Mouse (Mus musculus): ENCODE measurements around the gene Rexo4. TPM values are rescaled to one million over a fixed set of nuclear protein-coding genes. Genes with fewer than 3 reads are reported as not detected.

The Rexo4 gene
- polyA plus RNA-seq, 1 experiment = 22.8 TPM

DNA sequence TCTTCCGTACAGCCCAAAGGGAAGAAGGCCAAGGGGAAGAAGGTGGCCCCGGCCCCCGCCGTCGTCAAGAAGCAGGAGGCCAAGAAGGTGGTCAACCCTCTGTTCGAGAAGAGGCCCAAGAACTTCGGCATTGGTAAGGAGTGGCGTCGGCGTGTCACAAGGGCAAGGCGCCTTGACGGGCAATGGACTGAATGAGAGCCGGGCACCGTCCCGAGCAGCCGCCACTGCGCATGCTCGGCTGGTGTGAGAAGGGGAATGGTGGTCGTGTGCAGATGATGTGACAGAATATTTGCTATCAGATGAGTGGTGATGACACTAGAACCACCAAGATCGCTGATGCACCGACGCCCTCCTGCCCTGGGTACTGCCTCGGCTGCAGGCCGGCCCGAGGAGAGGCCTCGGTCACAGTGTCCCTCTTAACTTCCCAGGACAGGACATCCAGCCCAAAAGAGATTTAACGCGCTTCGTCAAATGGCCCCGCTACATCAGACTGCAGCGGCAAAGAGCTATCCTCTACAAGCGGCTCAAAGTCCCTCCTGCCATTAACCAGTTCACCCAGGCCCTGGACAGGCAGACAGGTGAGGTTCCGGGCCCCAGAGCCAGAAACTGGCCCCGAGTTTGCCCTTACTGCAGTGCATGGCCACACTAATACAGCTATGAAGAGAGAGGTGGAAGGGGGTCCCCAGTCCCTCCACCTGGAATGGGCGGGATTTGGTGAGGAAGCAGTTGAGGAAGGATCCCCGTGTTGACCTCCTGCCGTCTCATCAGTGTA lies 53.0 kb downstream of the Rexo4 start:
- Histone ChIP-seq H3K4me1 (ENCODE audit: control insufficient read depth, insufficient read depth, insufficient read length) (peaks cover 9% of the 10 kb centered on the region; the same call in 1 of the 2 replicates), H3K4me3 (ENCODE audit: extremely low read depth, insufficient read depth, insufficient read length) (peak overlapping the region; percentile 77), H3K36me3 (ENCODE audit: control insufficient read depth, insufficient read depth, low read length) (peaks cover 21% of the 10 kb centered on the region), H3K27ac (ENCODE audit: insufficient read depth, low read length) (peak overlapping the region; percentile 84), H3K27me3 (ENCODE audit: control insufficient read depth, insufficient read depth, low read length) (no peaks in the 10 kb centered on the region)
- DNase-seq (ENCODE audit: low read depth in 1 of 2, low spot score in 2 of 2) = peak in 1 of 2 experiments; percentile 41
- no peak for TF ChIP-seq CTCF (IDR thresholded peaks at IDR 0.05; ENCODE audit: extremely low read depth, insufficient read depth, insufficient read length, insufficient replicate concordance)
- no peak for TF ChIP-seq POLR2A (IDR thresholded peaks at IDR 0.05; ENCODE audit: low read depth, low read length)
- WGBS = 1% methylated on average over 37 of the region's 37 CpGs

DNA sequence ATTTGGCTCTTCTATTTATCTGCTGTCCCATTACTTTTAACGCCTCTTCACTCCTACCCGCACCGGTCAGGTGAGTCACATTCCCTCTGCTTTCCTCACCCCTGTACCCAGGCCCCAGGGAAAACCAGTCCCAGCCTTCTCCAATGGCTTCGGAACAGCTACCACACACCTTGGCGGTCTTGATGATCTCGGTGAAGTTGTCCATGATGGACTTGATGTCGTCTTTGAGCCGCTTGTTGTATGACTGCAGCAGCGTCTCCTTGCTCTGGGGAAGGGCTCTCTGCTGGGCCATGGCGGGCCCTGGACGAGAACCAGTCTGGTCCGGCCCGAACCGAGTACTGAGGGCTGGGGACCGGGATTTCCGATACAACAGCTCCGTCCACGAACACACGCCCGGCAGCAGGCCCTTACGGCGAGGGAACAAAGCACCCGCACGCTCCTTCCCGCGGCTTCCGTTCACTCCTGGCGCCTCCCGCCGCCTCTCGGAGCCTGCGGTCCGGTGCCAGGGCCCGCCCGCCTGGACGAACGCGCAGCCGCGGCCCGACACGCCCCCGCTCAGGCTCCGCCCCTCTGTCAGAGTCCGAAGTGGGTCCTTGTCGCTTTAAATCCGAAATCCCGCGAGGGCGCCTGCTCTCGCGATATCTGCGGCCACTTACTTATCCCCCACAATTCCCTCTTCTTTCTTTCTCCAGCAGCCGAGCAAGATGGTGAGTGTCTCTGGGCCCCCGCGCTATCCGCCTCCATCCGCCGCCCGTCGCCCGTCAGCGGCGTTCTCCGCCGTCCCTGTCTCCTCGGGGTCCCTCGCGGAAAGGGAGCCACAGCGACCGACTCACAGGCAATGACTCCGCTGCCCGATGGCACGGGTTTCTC lies 53.8 kb downstream of the Rexo4 start, which contains the start of the genes Med22 and Rpl7a:
Med22 (minus strand) TSS at position 554 of the 870 bp plus-strand sequence.
Rpl7a (plus strand) TSS at position 641 of the 870 bp plus-strand sequence.
- WGBS = under 1% methylated on average over 74 of the region's 74 CpGs
- DNase-seq (ENCODE audit: low read depth in 1 of 2, low spot score in 2 of 2) = peak; percentile 97 to 99
- H3K27ac ChIP-seq (ENCODE audit: insufficient read depth, low read length) = peak within 1 kb of the TSS; percentile 84
- peak within 1 kb of the TSS; percentile 77 for H3K4me3 ChIP-seq (ENCODE audit: extremely low read depth, insufficient read depth, insufficient read length)
- no peaks in the 10 kb centered on the region for H3K27me3 ChIP-seq (ENCODE audit: control insufficient read depth, insufficient read depth, low read length)
- H3K4me1 ChIP-seq (ENCODE audit: control insufficient read depth, insufficient read depth, insufficient read length) = peaks cover 6% of the 10 kb centered on the region; the same call in 1 of the 2 replicates
- H3K36me3 ChIP-seq (ENCODE audit: control insufficient read depth, insufficient read depth, low read length) = peaks cover 21% of the 10 kb centered on the region
- TF ChIP-seq CTCF (IDR thresholded peaks at IDR 0.05; ENCODE audit: extremely low read depth, insufficient read depth, insufficient read length, insufficient replicate concordance) (no peak), POLR2A (IDR thresholded peaks at IDR 0.05; ENCODE audit: low read depth, low read length) (peak; percentile 74)

- no peaks in the 10 kb centered on the region for H3K27me3 ChIP-seq (ENCODE audit: control insufficient read depth, insufficient read depth, low read length)
- no peak overlapping the region; the same call in 1 of the 2 replicates for H3K4me3 ChIP-seq (ENCODE audit: extremely low read depth, insufficient read depth, insufficient read length)
- peaks cover 4% of the 10 kb centered on the region; the same call in 1 of the 2 replicates for H3K4me1 ChIP-seq (ENCODE audit: control insufficient read depth, insufficient read depth, insufficient read length)
- no peak for TF ChIP-seq CTCF (IDR thresholded peaks at IDR 0.05; ENCODE audit: extremely low read depth, insufficient read depth, insufficient read length, insufficient replicate concordance)
- TF ChIP-seq POLR2A (IDR thresholded peaks at IDR 0.05; ENCODE audit: low read depth, low read length) = no peak
- no peak for DNase-seq (ENCODE audit: low read depth in 1 of 2, low spot score in 2 of 2)
- no peak overlapping the region for H3K27ac ChIP-seq (ENCODE audit: insufficient read depth, low read length)
- H3K36me3 ChIP-seq (ENCODE audit: control insufficient read depth, insufficient read depth, low read length) = peaks cover 21% of the 10 kb centered on the region
Measured at GRCm38 (mm10) chr2:26909387-26909784, 54.8 kb downstream of the Rexo4 start.

GRCm38 (mm10) chr2:26908710-26909386 lies 55.3 kb downstream of the Rexo4 start:
- no peak overlapping the region; the same call in 1 of the 2 replicates for H3K4me3 ChIP-seq (ENCODE audit: extremely low read depth, insufficient read depth, insufficient read length)
- no peaks in the 10 kb centered on the region for H3K27me3 ChIP-seq (ENCODE audit: control insufficient read depth, insufficient read depth, low read length)
- WGBS = 82% methylated on average over 18 of the region's 18 CpGs
- H3K27ac ChIP-seq (ENCODE audit: insufficient read depth, low read length) = no peak overlapping the region
- H3K4me1 ChIP-seq (ENCODE audit: control insufficient read depth, insufficient read depth, insufficient read length) = peaks cover 5% of the 10 kb centered on the region; the same call in 1 of the 2 replicates
- TF ChIP-seq CTCF (IDR thresholded peaks at IDR 0.05; ENCODE audit: extremely low read depth, insufficient read depth, insufficient read length, insufficient replicate concordance) (no peak), POLR2A (IDR thresholded peaks at IDR 0.05; ENCODE audit: low read depth, low read length) (no peak)
- no peak for DNase-seq (ENCODE audit: low read depth in 1 of 2, low spot score in 2 of 2)
- peaks cover 20% of the 10 kb centered on the region for H3K36me3 ChIP-seq (ENCODE audit: control insufficient read depth, insufficient read depth, low read length)

- Histone ChIP-seq H3K4me1 (ENCODE audit: control insufficient read depth, insufficient read depth, insufficient read length) (peaks cover 9% of the 10 kb centered on the region; the same call in 1 of the 2 replicates), H3K27me3 (ENCODE audit: control insufficient read depth, insufficient read depth, low read length) (no peaks in the 10 kb centered on the region), H3K36me3 (ENCODE audit: control insufficient read depth, insufficient read depth, low read length) (peaks cover 10% of the 10 kb centered on the region), H3K4me3 (ENCODE audit: extremely low read depth, insufficient read depth, insufficient read length) (no peak overlapping the region), H3K27ac (ENCODE audit: insufficient read depth, low read length) (no peak overlapping the region)
- peak; percentile 74; the same call in 1 of the 2 replicates for TF ChIP-seq CTCF (IDR thresholded peaks at IDR 0.05; ENCODE audit: extremely low read depth, insufficient read depth, insufficient read length, insufficient replicate concordance)
- no peak for TF ChIP-seq POLR2A (IDR thresholded peaks at IDR 0.05; ENCODE audit: low read depth, low read length)
- DNase-seq (ENCODE audit: low read depth in 1 of 2, low spot score in 2 of 2) = peak in 1 of 2 experiments; percentile 39
- 50% methylated on average over 4 of the region's 4 CpGs for WGBS
Measured at GRCm38 (mm10) chr2:26907109-26907508, 57.1 kb downstream of the Rexo4 start.

GRCm38 (mm10) chr2:26906431-26906830 lies 57.8 kb downstream of the Rexo4 start:
- Histone ChIP-seq H3K27ac (ENCODE audit: insufficient read depth, low read length) (no peak overlapping the region), H3K4me1 (ENCODE audit: control insufficient read depth, insufficient read depth, insufficient read length) (peaks cover 5% of the 10 kb centered on the region; the same call in 1 of the 2 replicates)
- no peak for DNase-seq (ENCODE audit: low read depth in 1 of 2, low spot score in 2 of 2)

More at GRCm38 (mm10) chr2:26906431-26906830, 57.8 kb downstream of the Rexo4 start:
- peaks cover 5% of the 10 kb centered on the region; the same call in 1 of the 2 replicates for H3K36me3 ChIP-seq (ENCODE audit: control insufficient read depth, insufficient read depth, low read length)
- WGBS = 93% methylated on average over 3 of the region's 3 CpGs
- no peaks in the 10 kb centered on the region for H3K27me3 ChIP-seq (ENCODE audit: control insufficient read depth, insufficient read depth, low read length)
- no peak for TF ChIP-seq CTCF (IDR thresholded peaks at IDR 0.05; ENCODE audit: extremely low read depth, insufficient read depth, insufficient read length, insufficient replicate concordance)
- no peak overlapping the region for H3K4me3 ChIP-seq (ENCODE audit: extremely low read depth, insufficient read depth, insufficient read length)

Measured in spleen, adult 2 months (tissue).